Mouse (Mus musculus) ES-E14 (cell line): ENCODE data around the gene Map4k4.

ENCODE experiments used
- ZC3H11A ChIP-seq: IDR thresholded peaks from 2 replicates; pipeline ENCODE4 v1.6.1; 2012; ENCODE audit warnings: low read depth, mild to moderate bottlenecking, inconsistent platforms, low read length, borderline replicate concordance
- ZNF384 ChIP-seq: IDR thresholded peaks from 2 replicates; pipeline ENCODE4 v1.6.1; 2012; ENCODE audit warnings: low read depth, low read length, inconsistent platforms

GRCm38 (mm10) chr1:39993921-39994320 lies 93.2 kb downstream of the Map4k4 start:
- TF ChIP-seq ZC3H11A (no peak), ZNF384 (no peak)
